Mouse (Mus musculus) C3H10T1/2 (cell line): ENCODE data around the gene Numbl. TPM values are rescaled to one million over a fixed set of nuclear protein-coding genes. Genes with fewer than 3 reads are reported as not detected.

ENCODE experiments used
- polyA plus RNA-seq, 2 experiments: library from polyadenylated mRNA; unstranded; fragments of >200 nt; fragmentation: generic; extraction: Trizol; gene quantifications; one replicate each; pipeline ENCODE4 v1.2.1; 2012; ENCODE audit warnings: missing spikeins in 2 of 2

Gene Numbl
- polyA plus RNA-seq = 10 to 100 TPM in 1 of 2 experiments, 1 to 10 TPM in 1; 6.9 to 33.6 TPM

DNA sequence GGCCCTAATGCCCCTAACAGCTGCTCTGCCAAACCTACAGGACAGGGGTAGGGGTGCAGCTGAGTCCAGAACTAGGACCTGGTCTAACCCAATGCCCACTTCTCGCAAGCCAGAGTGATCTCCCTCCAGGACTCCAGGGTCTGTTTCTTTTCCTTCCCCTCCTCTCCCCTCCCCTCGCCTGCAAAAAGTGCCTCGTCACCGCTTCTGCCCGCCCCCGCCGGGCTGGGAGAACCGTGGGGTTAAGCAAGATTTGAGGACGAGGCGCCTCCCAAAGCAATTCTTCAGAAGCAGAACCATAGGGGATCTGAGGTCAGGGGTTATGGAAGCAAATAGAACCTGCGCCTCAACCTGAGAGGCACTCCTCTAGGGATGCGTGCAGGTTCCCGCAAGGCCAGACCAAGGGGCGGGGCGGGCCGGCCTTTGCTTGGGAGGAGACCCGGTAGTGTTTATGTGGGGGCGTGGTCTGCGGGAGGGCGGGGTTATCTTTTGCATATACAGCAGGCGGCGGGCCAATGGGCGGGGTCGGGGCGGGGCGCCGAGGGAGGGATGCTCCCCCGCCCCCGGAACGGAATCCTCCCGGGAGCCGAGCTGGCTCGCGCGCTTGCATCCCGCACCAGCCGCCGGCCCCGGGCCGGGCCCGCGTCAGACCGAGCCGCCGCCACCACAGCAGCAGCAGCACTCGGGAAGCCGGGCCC, at the start of gene Numbl:
Numbl (plus strand) TSS at position 229 of the 695 bp plus-strand sequence.

DNA sequence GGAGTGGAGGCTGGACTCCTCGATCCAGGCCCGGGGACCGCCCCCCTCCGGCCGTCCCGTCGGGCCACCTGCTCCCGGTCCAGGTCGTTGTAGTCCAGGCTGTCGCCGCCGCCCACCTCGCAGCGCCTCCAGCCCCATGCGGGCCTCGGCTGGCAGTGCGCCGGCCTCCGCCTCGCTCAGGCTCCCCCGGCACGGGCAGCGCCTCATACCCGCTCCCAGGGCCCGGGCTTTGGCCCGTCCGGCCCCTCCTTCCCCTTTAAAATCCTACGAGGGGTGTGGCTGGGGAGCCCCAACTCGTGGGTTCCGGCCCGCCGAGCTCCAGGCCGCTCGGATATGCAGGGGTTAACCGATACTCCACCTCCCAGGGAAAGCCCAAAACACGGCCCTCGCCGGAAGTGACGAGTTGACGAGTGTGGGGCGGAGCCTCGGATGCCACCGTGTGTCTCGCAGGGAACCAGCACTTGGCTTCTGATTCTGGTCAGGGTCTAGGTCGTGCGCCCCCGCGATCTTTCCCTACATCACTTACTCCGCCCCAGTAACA, 29.9 kb upstream of the Numbl start, which contains the start of gene Itpkc:
Itpkc (minus strand) TSS at position 381 of the 541 bp plus-strand sequence.

DNA sequence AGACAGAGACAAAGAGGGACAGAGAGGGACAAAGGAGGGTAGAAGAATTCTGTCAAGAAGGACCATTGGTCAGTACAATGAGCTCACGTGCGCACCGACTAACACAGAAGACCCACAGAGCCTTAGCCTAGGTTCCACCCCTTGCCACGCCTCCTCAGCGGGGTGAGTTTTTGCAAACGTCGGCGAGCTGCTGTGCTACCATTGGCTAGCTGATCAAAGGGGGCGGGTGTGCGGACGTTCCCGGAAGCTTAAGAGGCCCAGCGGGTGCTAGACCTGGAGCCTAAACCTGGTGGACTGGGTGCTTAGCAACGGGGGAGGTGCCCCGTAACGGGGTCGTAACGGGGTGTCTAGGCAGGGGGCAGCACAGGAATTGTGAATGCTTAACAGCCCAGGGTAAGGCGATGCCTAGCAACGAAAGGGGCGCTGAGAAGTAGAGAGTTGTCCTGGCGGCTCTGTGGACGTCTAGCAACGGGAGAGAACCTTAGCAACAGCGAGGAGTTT, 25.4 kb upstream of the Numbl start, which contains the start of gene Coq8b:
Coq8b (plus strand) TSS at position 243 of the 501 bp plus-strand sequence.

Other genes with a start within 250 kb of the Numbl start
- gene Cyp2a12, start 229.4 kb upstream of the Numbl start, polyA plus RNA-seq = not detected
- 1 to 10 TPM in 1 of 2 experiments, not detected in 1; 1.8 TPM for gene Cyp2f2, start 138.5 kb upstream of the Numbl start, polyA plus RNA-seq
- under 1 TPM; 0.01 to 0.05 TPM for gene Cyp2t4, start 104.7 kb upstream of the Numbl start, polyA plus RNA-seq
- 10 to 100 TPM; 77.1 to 78.6 TPM for gene Egln2, start 91.6 kb upstream of the Numbl start, polyA plus RNA-seq
- gene Rab4b, start 79.5 kb upstream of the Numbl start, polyA plus RNA-seq = 10 to 100 TPM; 68.8 to 81.2 TPM
- gene Gm21983, start 77.3 kb upstream of the Numbl start, polyA plus RNA-seq = under 1 TPM in 1 of 2 experiments, not detected in 1; 0.04 TPM
- gene Mia, start 77.3 kb upstream of the Numbl start, polyA plus RNA-seq = 1 to 10 TPM in 1 of 2 experiments, under 1 TPM in 1; 0.11 to 1.2 TPM
- gene BC024978, start 62.7 kb upstream of the Numbl start, polyA plus RNA-seq = 1 to 10 TPM; 2.5 to 4.6 TPM
- 100 to 1,000 TPM; 218 to 321 TPM for gene Snrpa, start 62.2 kb upstream of the Numbl start, polyA plus RNA-seq
- gene Itpkc, start 29.8 kb upstream of the Numbl start, polyA plus RNA-seq = 1 to 10 TPM; 2.4 to 7.4 TPM
- 10 to 100 TPM; 14.4 to 20.7 TPM for gene Coq8b, start 25.4 kb upstream of the Numbl start, polyA plus RNA-seq
- gene Ltbp4, start 79.3 kb downstream of the Numbl start, polyA plus RNA-seq = 10 to 100 TPM in 1 of 2 experiments, under 1 TPM in 1; 0.42 to 10.0 TPM
- gene Shkbp1, start 97.6 kb downstream of the Numbl start, polyA plus RNA-seq = 10 to 100 TPM; 23.0 to 28.8 TPM
- not detected for gene Gm20479, start 99.0 kb downstream of the Numbl start, polyA plus RNA-seq
- under 1 TPM; 0.14 to 0.55 TPM for gene Sptbn4, start 189.3 kb downstream of the Numbl start, polyA plus RNA-seq
- 100 to 1,000 TPM in 1 of 2 experiments, 10 to 100 TPM in 1; 86.0 to 169 TPM for gene Blvrb, start 189.5 kb downstream of the Numbl start, polyA plus RNA-seq
- 10 to 100 TPM; 10.3 to 28.6 TPM for gene Sertad3, start 215.3 kb downstream of the Numbl start, polyA plus RNA-seq
- 10 to 100 TPM; 78.0 to 83.1 TPM for gene Sertad1, start 228.5 kb downstream of the Numbl start, polyA plus RNA-seq
- 1 to 10 TPM; 1.3 to 6.9 TPM for gene Prx, start 240.9 kb downstream of the Numbl start, polyA plus RNA-seq